ENCODE assay signal across 9 mouse cellular contexts in genomic region chr14:67993611-67994051, GRCm38 (mm10).
DNase-seq lines count a peak whose midpoint lies in the region; ATAC-seq and TF ChIP-seq lines count a peak whose summit lies in the region.
"Had no signal": no experiment of that assay in that cellular context is flagged by ENCODE, and none has a peak within 500 bp of the region (broad histone marks: within the 10 kb centered on the region; RNA-seq: fewer than 3 reads in every experiment).

No protein-coding gene starts in this region.

- H3K4me3 ChIP-seq in kidney, embryonic 15.5 days (replicated peaks) = no peak overlapping the region
- H3K4me3 ChIP-seq in kidney, adult 2 months (ENCODE audit: insufficient read depth, low read depth, low read length) = no peak overlapping the region
- no peak overlapping the region for H3K4me3 ChIP-seq in forebrain, embryonic 12.5 days (replicated peaks)
- no peak overlapping the region for H3K4me3 ChIP-seq in hindbrain, postnatal 0 days (ENCODE audit: low read length)
- H3K4me3 ChIP-seq in neural tube, embryonic 15.5 days (replicated peaks) = no peak overlapping the region
- H3K4me3 ChIP-seq in kidney, embryonic 14.5 days (ENCODE audit: low read length) = no peak overlapping the region
- H3K4me3 ChIP-seq: limb, embryonic 15.5 days had no signal

- WGBS in kidney, embryonic 15.5 days = 65% methylated on average over 13 of the region's 13 CpGs
- WGBS in kidney, adult 2 months = 69% methylated on average over 13 of the region's 13 CpGs
- 50% methylated on average over 13 of the region's 13 CpGs for WGBS in forebrain, embryonic 12.5 days
- WGBS in hindbrain, postnatal 0 days = 61% methylated on average over 13 of the region's 13 CpGs
- WGBS in neural tube, embryonic 15.5 days = 65% methylated on average over 13 of the region's 13 CpGs
- 61% methylated on average over 13 of the region's 13 CpGs for WGBS in kidney, embryonic 14.5 days

- no peak overlapping the region for H3K27ac ChIP-seq in kidney, embryonic 15.5 days
- no peak overlapping the region for H3K27ac ChIP-seq in kidney, adult 2 months (ENCODE audit: insufficient read depth, low read depth, low read length)
- H3K27ac ChIP-seq in forebrain, embryonic 12.5 days = no peak overlapping the region
- no peak overlapping the region for H3K27ac ChIP-seq in hindbrain, postnatal 0 days
- no peak overlapping the region for H3K27ac ChIP-seq in neural tube, embryonic 15.5 days (replicated peaks)
- H3K27ac ChIP-seq in kidney, embryonic 14.5 days (ENCODE audit: low read depth, low read length) = no peak overlapping the region
- H3K27ac ChIP-seq: limb, embryonic 15.5 days had no signal

- no peak for TF ChIP-seq CTCF in kidney, adult 2 months (conservative IDR thresholded peaks at IDR 0.05; ENCODE audit: insufficient read depth, insufficient read length, low read depth, low read length)
- no peak for TF ChIP-seq CTCF in hindbrain, postnatal 0 days (IDR thresholded peaks at IDR 0.05; ENCODE audit: low read depth)

- H3K27me3 ChIP-seq in kidney, embryonic 15.5 days = no peaks in the 10 kb centered on the region; the same call in 1 of the 2 replicates
- H3K27me3 ChIP-seq in kidney, adult 2 months (replicated peaks; ENCODE audit: control insufficient read depth, insufficient read depth, low read length) = no peaks in the 10 kb centered on the region
- no peaks in the 10 kb centered on the region; the same call in 1 of the 2 replicates for H3K27me3 ChIP-seq in forebrain, embryonic 12.5 days
- H3K27me3 ChIP-seq in hindbrain, postnatal 0 days (ENCODE audit: insufficient read depth, low read length) = no peaks in the 10 kb centered on the region
- no peaks in the 10 kb centered on the region for H3K27me3 ChIP-seq in neural tube, embryonic 15.5 days (replicated peaks)
- no peaks in the 10 kb centered on the region for H3K27me3 ChIP-seq in kidney, embryonic 14.5 days (ENCODE audit: control insufficient read depth, insufficient read depth, low read length)

- H3K4me1 ChIP-seq in kidney, embryonic 15.5 days = no peaks in the 10 kb centered on the region
- peaks cover 4% of the 10 kb centered on the region; the same call in 1 of the 2 replicates for H3K4me1 ChIP-seq in kidney, adult 2 months (ENCODE audit: control insufficient read depth, insufficient read depth, low read length)
- H3K4me1 ChIP-seq in forebrain, embryonic 12.5 days = peaks cover 2% of the 10 kb centered on the region; the same call in 1 of the 2 replicates
- no peaks in the 10 kb centered on the region for H3K4me1 ChIP-seq in hindbrain, postnatal 0 days (ENCODE audit: insufficient read depth, low read length)
- peaks cover 5% of the 10 kb centered on the region; the same call in 1 of the 2 replicates for H3K4me1 ChIP-seq in neural tube, embryonic 15.5 days
- H3K4me1 ChIP-seq in kidney, embryonic 14.5 days (ENCODE audit: control insufficient read depth, insufficient read depth, low read length) = no peaks in the 10 kb centered on the region
- H3K4me1 ChIP-seq: limb, embryonic 15.5 days had no signal

- TF ChIP-seq POLR2A in kidney, adult 2 months (IDR thresholded peaks at IDR 0.05; ENCODE audit: low read depth, low read length) = no peak

- peak overlapping the region; percentile 22 for H3K4me2 ChIP-seq in kidney, embryonic 15.5 days
- H3K4me2 ChIP-seq in forebrain, embryonic 12.5 days = peak overlapping the region; percentile 40
- H3K4me2 ChIP-seq in hindbrain, postnatal 0 days (ENCODE audit: low read depth, low read length) = peak overlapping the region; percentile 39
- peak overlapping the region; percentile 48 for H3K4me2 ChIP-seq in neural tube, embryonic 15.5 days
- no peak overlapping the region for H3K4me2 ChIP-seq in kidney, embryonic 14.5 days (replicated peaks; ENCODE audit: low read depth, low read length)
- H3K4me2 ChIP-seq: limb, embryonic 15.5 days had no signal

- no peak for ATAC-seq in kidney, embryonic 15.5 days (replicated peaks; ENCODE audit: low FRiP score)
- no peak for ATAC-seq in forebrain, embryonic 12.5 days (ENCODE audit: low FRiP score)
- no peak for ATAC-seq in hindbrain, postnatal 0 days
- ATAC-seq in neural tube, embryonic 15.5 days (ENCODE audit: low FRiP score) = no peak
- ATAC-seq in erythroblast, adult 5-6 weeks (replicated peaks; ENCODE audit: low FRiP score, poor library complexity, severe bottlenecking) = no peak
- no peak for ATAC-seq in kidney, embryonic 14.5 days (ENCODE audit: low FRiP score, low TSS enrichment)

- no peaks in the 10 kb centered on the region for H3K36me3 ChIP-seq in kidney, embryonic 15.5 days
- no peaks in the 10 kb centered on the region for H3K36me3 ChIP-seq in kidney, adult 2 months (ENCODE audit: control insufficient read depth, insufficient read depth, low read length)
- H3K36me3 ChIP-seq in forebrain, embryonic 12.5 days (replicated peaks) = no peaks in the 10 kb centered on the region
- H3K36me3 ChIP-seq in hindbrain, postnatal 0 days (ENCODE audit: insufficient read depth, low read length) = no peaks in the 10 kb centered on the region
- H3K36me3 ChIP-seq in neural tube, embryonic 15.5 days = no peaks in the 10 kb centered on the region
- no peaks in the 10 kb centered on the region for H3K36me3 ChIP-seq in kidney, embryonic 14.5 days (ENCODE audit: control insufficient read depth, insufficient read depth, low read length)
- H3K36me3 ChIP-seq: limb, embryonic 15.5 days had no signal

- no peak for DNase-seq in kidney, adult 2 months
- DNase-seq in hindbrain, postnatal 0 days (ENCODE audit: low spot score) = peak; percentile 25
- DNase-seq in kidney, postnatal 10 days = no peak

- no peaks in the 10 kb centered on the region for H3K9me3 ChIP-seq in kidney, embryonic 15.5 days (replicated peaks)
- no peaks in the 10 kb centered on the region for H3K9me3 ChIP-seq in forebrain, embryonic 12.5 days
- no peaks in the 10 kb centered on the region for H3K9me3 ChIP-seq in hindbrain, postnatal 0 days (ENCODE audit: low read length)
- H3K9me3 ChIP-seq in neural tube, embryonic 15.5 days (replicated peaks) = no peaks in the 10 kb centered on the region
- H3K9me3 ChIP-seq in kidney, embryonic 14.5 days (ENCODE audit: control insufficient read depth, low read length) = no peaks in the 10 kb centered on the region
- H3K9me3 ChIP-seq: limb, embryonic 15.5 days had no signal

- no peak overlapping the region for H3K9ac ChIP-seq in kidney, embryonic 15.5 days
- no peak overlapping the region for H3K9ac ChIP-seq in forebrain, embryonic 12.5 days
- H3K9ac ChIP-seq in hindbrain, postnatal 0 days (replicated peaks; ENCODE audit: low read length) = no peak overlapping the region
- H3K9ac ChIP-seq in neural tube, embryonic 15.5 days (replicated peaks) = 0 out of 2 replicates have a peak overlapping the region, but pooled peaks have one; percentile 11
- no peak overlapping the region for H3K9ac ChIP-seq in kidney, embryonic 14.5 days (ENCODE audit: low read depth, low read length)
- H3K9ac ChIP-seq: limb, embryonic 15.5 days had no signal
